Mouse (Mus musculus): ENCODE data around the gene Atg10.

Gene Atg10

DNA sequence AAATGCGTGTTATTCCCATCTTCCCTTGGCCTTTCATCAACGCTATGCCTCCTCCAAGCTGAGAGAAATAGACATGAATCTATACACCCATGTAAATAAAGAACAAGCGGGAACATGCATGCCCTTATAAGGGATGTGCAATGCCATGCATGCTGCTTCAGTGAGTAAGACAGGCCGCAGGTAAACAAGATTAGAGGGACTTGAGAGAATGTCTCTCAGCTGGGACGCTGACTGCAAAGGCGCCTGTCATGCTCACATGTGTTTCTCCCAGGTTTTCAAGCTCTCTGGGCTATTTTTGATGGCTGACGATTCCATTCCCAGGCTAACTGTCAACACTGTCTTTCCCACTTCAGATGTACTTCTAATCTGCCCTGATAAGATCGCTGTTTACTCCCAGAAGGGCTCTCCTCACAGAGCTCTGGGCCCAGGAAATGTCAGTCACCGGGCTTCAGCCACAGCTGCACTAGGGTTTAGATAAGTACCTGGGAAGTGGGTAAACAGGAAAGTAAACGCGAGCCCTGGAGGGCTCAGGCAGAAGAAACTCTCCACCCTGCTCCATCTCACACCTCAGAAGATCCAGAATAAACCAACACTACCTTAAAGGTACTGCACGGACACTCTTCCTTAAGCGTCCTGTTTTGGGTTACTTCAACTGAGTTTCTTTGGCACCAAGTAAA, 337.8 kb downstream of the Atg10 start:
- no peak for DNase-seq (ENCODE audit: low read depth)

All from induced T-regulatory cell, adult 2 months (primary cell).